Mouse (Mus musculus): ENCODE data around the gene Bloc1s5.
"Not testable (repeated sequence)": the region's sequence is repeated elsewhere in the genome, so short reads cannot be mapped to it uniquely, and the experiment has no call there.

The Bloc1s5 gene

DNA sequence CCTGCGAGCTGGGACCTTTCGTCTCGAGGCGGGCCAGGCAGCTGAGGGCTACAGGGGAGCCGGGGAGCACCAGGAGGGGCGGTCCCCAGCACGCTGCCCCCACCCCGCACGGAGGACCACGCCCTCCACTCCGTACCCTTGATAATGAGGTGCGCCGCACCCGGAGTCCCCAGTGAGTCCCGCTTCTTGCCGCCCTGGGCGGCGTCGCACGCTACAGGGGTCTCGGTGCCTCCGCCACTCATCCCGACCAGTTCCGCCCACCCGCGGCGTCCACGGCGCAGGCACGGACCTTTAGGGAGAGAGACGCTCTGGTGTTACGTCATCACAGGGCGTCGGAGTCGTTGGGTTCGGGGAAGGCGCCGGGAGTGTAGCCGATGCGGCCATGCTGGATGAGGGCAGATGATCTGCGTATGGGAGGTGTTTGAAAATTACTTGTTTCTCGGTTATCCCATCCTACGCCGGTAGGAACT lies at the start of gene Bloc1s5:
Bloc1s5 (minus strand) TSS at position 310 of the 470 bp plus-strand sequence.
- in situ Hi-C loops (cut with MseI, MboI), result no loop called here

DNA sequence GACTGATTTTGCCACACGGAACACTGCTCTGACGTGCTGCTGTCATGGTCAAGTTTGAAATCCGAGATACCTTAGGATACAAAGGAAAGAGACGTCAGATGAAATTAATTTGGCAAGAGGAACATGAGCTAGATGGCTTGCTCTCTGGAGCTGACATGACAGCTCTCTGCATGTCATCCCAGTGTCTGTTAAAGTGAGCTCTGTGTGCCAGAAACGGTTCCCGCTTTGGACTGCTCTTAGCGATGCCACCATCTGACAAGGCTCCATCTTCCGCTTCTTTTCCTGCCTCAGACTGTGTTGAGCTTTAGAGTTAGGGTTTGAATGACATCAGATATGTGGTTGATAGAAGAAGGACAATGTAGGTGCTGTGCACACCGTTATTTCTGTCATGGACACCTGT lies 37.4 kb upstream of the Bloc1s5 start:
- in situ Hi-C loops (cut with MseI, MboI), result no loop called here

DNA sequence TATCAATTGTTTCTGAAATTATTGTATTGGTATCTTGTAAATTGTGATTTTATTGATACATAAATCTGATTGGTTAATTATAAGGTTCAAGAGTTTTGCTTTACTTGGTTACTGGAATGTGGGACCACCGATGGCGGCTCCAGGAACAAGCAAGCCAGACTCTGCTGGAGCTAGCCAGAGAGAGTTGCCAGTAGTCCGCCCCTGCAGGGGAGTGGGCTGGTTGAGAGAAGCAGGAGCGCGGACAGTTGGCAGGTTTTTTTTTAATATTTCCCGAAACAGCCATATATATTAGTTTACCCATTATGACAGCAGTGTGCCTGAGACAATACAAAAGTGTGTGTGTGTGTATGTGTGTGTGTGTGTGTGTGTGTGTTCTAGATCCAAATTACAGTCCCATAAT lies 36.5 kb upstream of the Bloc1s5 start:
- in situ Hi-C loops (cut with MseI, MboI), result not testable (repeated sequence)

DNA sequence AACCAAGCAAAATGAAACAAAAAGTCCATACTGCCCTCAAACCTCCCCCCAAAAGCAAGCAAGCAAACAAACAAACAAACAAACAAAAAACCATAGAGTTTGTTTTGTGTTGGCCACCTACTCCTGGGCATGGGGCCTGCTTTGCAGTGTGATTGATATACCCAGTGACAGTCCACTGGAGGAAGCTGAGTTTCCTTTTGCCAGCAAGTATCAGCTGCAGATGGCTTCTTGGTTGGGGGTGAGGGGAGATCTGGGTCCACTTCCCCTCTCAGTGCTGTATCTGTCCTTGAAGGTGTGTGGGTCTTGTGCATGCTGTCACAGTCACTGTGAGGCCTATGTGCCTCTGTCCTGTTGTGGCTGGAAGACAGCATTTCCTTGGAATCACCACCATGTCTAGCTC lies 35.1 kb upstream of the Bloc1s5 start:
- in situ Hi-C loops (cut with MseI, MboI), result no loop called here

DNA sequence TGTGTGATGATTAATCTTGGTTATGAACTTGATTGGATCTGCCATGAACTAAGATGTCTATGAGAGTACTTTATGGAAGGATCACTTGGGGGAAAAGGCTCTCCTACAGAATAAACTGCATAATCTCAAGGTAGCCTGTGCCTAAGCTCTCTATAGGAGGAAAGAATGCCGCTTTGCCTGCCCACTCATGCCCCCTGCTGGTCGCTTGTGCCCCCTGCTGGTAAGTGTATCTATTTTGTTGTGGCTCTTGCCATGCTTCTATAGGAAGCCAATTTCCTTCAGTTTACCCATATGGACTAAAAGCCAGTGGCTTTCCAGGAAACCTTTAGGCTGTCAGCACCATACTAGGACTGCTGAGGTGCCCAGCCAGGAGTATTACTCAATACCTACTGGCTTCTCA lies 33.6 kb upstream of the Bloc1s5 start:
- in situ Hi-C loops (cut with MseI, MboI), result no loop called here

DNA sequence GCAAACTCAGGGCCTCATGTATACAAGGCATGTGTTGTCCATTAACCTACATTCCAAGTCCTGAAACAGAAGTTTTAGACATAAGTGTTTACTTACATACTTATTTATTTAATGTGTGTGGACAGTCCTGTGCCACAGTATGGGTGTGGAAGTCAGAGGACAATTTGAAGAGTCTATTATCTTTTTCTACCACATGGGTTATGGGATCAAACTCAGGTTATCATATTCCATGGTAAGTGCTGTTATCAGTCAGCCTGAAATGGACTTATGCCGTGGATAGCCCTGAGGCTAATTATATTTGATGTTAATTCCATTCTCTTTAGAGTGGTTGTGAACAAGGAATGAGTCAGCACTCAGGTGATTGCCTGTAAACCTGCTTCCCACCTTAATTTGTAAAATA lies 29.8 kb upstream of the Bloc1s5 start:
- in situ Hi-C loops (cut with MseI, MboI), result no loop called here

DNA sequence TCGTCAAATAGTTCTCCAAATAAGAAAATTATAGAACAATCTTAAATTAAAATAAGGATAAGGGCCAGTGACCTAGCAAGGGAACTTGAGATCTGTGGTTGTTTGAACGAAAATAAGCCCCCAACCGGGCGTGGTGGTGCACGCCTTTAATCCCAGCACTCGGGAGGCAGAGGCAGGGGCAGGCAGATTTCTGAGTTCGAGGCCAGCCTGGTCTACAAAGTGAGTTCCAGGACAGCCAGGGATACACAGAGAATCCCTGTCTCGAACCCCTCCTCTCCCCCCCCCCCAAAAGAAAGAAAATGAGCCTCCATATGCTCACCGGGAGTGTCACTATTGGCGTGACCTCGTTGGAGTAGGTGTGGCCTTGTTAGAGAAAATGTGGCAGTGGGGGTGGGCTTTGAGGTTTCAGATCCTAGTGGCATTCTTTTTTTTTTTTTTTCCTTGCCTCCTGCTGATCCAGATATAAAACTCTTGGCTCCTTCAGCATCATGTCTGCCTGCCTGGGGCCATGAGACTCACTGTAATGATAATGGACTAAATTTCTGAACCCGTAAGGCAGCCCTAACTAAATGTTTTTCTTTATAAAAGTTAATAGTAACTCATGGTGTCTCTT lies 24.7 kb upstream of the Bloc1s5 start:
- in situ Hi-C loops (cut with MseI, MboI), result no loop called here

DNA sequence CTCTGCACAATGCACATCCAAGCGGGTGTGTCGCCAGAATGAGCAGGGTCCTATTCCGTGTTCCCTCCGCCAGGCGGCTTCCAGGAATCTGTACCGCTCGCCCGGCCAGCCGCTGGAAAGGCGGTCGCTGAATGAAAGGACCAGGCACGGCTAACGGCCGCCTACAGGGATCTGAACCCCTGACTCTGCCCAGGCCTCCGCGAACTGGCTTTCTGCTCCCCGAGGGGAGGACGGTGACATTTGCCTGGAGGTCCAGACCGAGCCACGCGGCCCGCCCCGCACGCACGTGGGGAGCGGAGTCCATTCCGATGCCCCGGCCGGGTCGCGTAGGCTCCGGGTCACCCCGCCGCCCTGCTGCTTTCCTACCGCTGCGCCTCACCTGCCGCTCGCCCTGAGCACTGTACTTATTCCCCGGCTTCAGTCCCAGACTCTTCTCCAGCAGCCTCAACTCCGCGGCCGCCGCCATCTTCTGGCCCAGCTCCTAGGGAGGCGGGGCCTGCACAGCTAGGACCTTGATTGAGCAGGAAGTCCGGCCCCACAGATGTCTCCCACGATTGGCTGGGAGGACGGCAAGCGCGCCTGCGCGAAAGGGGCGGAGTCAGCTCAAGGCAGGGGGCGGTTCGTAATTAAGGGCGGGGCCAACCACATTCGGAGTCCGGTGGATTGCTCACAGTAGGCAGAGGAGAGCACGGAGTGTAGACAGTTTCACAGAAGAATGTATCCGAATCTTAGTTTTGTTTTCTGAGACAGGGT lies 23.8 kb upstream of the Bloc1s5 start, which contains the start of gene Eef1e1:
Eef1e1 (minus strand) TSS at position 531 of the 753 bp plus-strand sequence.
- in situ Hi-C loops (cut with MseI, MboI), result no loop called here

DNA sequence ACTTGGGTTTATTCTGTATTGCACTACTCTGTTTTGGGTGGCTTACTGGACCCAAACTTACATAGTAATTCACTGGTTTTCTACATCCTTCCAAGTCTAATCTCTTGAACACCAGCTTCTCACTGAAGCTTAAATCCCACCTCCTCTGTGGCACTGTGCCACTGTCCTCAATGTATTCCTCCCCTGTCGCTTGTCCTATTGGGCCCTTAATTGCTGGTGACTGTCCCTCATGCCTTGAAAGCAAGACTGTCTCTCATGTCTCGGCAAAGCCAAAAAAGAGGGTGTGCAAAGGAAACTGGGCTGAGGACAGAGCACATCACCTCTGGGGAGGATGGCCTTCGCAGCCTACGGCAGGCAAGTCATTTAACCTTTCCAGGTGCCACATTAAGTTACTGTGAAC lies 23.0 kb upstream of the Bloc1s5 start:
- in situ Hi-C loops (cut with MseI, MboI), result no loop called here

DNA sequence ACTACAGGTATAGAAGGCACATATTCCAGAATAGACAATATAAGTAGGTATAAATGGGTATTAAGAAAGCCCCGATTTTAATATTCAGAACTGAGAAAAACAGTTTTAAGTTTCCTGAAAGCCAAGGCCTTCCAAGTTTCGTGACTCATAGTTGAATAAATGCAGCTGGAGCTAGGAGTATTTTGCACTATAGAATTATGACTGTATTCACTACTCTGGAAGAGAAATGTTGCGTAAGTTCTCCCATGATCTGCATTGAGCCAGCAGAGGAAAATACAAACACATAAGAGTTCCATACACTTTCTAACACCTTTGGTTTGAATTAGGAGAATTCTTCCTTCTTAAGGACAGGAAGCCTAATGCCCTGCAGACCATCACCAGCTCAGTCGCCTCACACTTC lies 15.4 kb upstream of the Bloc1s5 start:
- in situ Hi-C loops (cut with MseI, MboI), result no loop called here

DNA sequence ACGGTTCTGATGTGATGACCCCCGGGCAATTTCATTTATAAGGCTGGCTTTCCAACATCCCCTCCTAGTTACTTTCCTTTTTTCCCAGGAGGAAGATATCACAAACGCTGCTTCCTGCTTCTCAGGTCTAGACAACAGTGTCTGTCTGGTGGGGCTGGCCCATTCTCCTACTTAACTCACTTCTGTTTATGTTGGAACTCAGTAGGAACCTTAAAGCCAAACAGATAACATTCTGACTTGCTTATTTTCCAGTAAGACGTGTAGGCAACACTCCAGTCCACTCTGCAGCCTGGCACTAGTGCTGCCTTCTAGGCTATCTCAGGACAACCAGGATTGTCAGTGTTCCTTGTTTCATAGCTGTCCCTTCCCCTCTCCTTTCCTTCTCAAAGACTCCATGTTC lies 14.2 kb upstream of the Bloc1s5 start:
- in situ Hi-C loops (cut with MseI, MboI), result no loop called here

DNA sequence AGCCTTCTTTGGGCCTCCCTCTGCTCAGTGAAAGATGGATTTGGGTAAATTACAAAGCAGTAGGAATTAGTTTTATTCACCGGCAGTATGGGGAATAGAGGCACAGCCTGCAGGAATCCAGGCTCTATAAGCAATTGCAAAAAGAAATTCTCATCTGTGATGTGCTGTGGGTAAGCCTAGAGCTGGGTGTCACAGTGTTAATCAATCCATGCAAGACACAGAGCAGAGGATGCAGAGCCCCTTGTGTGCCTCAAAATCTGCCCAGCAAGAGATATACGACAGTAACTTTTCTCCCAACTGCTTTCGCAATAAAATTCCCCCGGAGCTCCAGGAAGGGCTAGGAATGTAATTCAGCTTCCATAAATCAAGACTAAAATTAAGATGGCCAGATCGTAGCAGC lies 6.5 kb upstream of the Bloc1s5 start:
- in situ Hi-C loops (cut with MseI, MboI), result no loop called here

DNA sequence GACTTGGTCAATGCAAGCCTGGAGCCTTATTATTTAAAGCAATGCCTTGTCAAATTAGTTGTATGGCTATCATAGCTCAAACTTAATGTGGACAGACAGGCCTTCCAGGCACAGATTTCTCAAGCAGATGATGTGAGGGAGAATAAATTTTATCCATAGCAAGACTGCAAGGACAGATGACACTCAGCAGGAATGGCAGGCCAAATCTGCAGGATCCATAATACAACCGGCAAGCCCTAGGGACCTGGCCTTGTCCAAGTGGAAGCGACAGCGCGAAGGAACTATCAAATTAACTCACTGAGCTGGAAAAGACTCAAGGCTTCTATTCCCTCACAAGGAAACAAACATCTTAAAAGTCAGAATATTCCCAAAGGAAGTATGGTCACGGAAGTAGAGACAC lies 6.1 kb upstream of the Bloc1s5 start:
- in situ Hi-C loops (cut with MseI, MboI), result no loop called here

DNA sequence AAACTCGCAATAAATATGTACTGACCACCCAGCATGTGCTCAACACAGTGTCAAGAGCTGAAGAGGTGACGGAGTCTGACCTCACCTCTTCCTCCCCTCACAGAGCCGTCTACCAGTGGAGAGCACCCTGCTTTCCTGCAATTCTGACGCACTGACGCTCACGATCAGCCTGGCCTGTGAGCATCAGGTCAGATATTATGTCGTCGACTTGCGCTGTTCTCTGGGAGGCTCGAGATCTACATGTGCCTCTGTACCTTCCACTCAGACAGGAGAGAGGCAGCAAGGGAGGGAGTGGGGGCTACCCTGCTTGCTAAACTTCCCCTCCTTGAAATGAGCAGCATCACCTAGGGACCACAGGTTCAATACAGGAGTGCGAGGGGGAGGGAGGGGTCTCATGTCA lies 3.8 kb upstream of the Bloc1s5 start:
- in situ Hi-C loops (cut with MseI, MboI), result no loop called here

DNA sequence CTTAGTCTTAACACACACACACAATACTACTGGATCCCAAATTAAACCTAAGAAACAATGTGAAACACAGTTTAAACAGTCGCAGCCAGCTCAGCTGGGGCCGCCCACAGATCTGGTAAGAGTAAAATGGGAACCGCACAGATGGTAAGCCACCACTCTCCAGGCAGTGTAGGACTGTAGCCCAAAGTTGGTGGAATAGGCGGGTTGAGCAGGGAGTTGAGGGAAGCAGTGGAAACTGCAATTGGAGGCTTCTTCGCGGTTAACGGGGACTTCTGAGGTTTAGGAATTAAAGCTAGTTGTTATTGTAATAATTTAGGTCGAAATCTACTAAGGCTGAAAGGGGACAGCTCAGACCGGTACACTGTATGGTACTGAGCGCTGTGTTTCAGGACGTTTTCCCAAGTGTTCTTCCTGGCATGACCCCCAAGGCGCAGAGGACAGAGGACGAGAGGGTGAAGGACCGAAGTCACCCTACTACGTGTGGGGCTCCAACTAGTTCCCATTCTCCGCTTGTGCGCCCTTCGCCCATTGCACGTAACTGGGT lies 581 bp downstream of the Bloc1s5 start:
- in situ Hi-C loops (cut with MseI, MboI), result no loop called here

DNA sequence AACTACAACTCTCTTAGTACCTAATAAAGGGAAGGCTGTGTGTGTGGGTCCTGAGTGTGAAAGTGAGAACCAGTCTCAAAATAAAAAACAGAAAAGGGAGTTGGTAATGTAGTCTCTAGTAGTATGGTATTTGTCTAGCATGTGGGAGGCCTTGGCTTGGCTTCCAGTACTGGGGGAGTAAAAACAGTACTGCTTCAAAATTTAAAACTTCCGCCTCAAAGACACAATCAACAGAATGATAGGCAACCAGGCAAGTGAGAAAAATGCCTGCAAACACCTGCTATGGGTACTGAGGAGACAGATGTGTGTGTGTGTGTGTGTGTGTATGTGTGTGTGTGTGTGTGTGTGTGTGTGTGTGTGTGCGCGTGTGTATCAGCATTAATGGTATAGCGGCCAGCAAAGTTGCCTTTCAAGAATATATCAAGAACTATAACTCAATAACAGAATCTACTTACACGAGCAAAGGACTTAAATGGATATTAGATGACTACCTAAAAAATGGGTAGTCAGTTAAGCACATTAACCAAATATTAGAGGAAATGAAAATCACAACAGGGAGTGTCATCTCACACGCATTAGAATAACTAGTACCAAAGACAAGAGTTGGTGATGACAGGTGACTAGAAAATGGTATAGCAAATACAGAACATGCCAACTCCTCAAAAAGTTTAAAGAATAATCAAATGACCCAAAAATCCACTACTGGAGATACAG lies 1.5 kb downstream of the Bloc1s5 start:
- in situ Hi-C loops (cut with MseI, MboI), result no loop called here

DNA sequence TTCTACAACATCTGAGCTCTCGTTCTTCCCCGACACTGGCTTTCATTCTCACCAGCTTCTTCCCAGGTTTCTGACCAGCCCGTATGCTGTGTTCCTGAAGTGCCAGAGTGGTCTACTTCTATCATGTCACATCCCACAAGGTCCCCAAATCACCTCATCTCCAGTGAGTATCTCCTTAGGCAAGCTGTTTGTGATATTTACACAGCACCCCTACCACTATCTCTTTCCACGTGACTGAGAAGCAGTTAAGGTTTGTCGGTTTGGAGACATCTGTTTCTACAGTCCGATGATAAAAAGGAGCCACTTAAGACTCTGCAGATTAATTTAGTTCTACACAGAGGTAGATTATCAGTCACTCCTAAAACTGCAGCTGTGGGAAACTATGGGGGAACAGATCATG lies 2.4 kb downstream of the Bloc1s5 start:
- in situ Hi-C loops (cut with MseI, MboI), result no loop called here

DNA sequence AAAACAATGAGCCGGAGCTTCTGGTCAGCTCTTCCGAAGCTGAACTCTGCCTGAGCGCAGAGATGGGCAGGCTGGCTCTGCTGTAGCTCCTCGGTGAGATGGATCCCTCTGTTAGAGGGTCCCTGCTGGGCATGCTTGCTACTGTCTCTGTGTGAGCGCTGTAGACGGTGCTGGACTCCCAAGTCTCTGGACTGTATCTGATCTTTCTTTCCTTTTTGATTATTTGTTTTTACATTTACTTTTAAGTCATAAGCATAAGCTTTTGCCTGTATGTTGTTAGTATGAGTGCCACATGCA lies 8.7 kb downstream of the Bloc1s5 start:
- in situ Hi-C loops (cut with MseI, MboI), result no loop called here

DNA sequence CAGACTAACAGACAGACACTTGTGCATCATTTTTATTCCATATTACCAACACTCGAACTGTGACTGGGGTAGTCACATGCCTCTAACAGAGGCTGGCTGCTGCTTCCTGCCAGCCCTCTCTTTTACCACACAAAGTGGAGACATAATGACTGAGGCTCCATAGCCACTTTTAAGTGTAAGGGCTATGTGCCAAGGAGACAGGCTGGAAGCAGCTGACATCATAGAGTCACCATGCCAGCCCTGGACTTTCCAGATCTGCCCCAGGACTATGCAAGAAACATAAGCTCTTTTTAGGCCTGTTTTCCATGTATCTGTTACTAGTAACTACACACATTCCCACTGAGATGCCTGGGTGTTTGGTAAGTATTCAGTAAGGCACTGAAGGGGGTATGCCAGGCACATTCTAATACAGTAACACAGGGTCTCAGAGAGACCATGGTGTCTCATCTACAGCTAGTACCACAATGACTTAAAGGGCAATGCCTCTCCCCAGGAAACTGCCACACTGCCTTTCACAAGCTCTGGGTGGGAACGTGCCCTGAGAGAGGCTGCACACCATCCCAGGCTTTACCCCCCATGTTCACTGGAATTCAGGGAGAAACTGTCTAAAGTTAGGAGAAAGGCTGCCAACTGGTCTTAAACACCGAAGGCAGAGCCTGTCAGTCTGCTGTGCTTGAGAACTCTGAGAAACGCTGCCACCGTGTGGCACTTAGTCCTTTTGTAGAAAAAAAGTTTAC lies 9.2 kb downstream of the Bloc1s5 start:
- in situ Hi-C loops (cut with MseI, MboI), result no loop called here

DNA sequence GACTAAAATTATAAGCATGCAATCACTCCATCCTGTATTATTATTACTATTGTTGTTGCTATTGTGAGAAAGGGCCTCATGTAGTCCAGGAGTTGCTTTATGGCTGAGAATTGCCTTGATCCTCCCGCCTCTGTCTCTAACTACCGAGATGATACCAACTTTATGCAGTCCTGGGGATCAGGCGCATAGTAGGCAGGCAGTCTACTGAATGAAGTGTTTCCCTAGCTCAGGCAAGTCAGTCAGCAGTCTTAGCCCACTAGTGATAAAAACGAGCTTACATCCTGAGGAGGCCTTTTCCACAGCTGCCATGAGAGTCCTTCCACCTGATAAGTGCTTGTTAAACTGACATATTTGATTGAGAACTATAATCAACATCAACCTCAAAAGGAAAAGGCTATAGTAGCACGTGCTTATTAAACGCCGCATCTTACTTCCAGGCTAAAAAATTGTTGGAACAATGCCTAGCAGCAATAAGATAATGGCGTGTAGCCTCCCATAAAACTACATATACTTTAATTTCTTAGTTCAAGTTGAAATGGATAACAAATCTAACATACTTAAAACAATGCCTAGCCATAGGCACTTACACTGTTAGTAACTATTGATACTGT lies 10.5 kb downstream of the Bloc1s5 start:
- in situ Hi-C loops (cut with MseI, MboI), result no loop called here

DNA sequence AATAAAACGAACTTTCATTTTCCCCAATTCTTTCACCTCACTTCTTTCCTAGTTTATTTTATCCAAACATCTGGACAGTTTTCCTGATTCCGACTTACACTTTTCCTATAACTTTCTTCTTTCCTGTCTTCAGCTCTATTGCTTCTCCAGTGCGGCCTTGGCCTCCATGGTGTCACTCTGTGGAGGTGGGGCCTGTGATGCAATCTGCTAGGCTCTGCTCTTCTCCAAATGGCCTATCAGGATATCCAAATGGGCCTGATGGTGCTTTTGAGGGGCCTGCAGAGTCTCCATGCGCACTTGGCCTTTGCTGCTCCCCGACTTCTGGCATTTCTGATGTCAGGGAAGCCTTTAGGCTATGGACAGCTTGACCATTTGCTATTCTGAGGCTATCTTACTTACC lies 11.6 kb downstream of the Bloc1s5 start:
- in situ Hi-C loops (cut with MseI, MboI), result no loop called here
